Mouse (Mus musculus) lung, adult 2 months (tissue): ENCODE measurements around the gene Syt16.

Experiments used
- CTCF ChIP-seq: fragments of 200-500 bp; IDR thresholded peaks from 2 replicates; pipeline ENCODE4 v1.5.1; 2011; ENCODE audit warnings: mild to moderate bottlenecking, low read length, control low read depth; ENCODE audit not compliant: insufficient read depth
- POLR2A ChIP-seq: fragments of 200-500 bp; IDR thresholded peaks from 2 replicates; pipeline ENCODE4 v1.6.1; 2011; ENCODE audit warnings: low read depth, mild to moderate bottlenecking, control low read depth, low read length, borderline replicate concordance; ENCODE audit errors: extremely low read depth

GRCm38 (mm10) chr12:74013739-74014138, 16.3 kb downstream of the Syt16 start:
- TF ChIP-seq CTCF (peak; percentile 100), POLR2A (no peak)
